Mouse (Mus musculus): Measurements from ENCODE around the gene Ears2.
A peak's percentile ranks its signal among the peaks of the same experiment; 100 is the strongest.

Ears2 gene

GRCm38 (mm10) chr7:122066945-122067516 is at the start of gene Ears2, which contains the start of gene Ubfd1:
TSS of gene Ears2 (minus strand) at chr7:122067263.
TSS of gene Ubfd1 (plus strand) at chr7:122067175.
- DNase-seq (ENCODE audit: low read depth) = peak; percentile 96

- DNase-seq (ENCODE audit: low read depth) = no peak
Observed at GRCm38 (mm10) chr7:122108206-122108605, 41.1 kb upstream of the Ears2 start.

DNA sequence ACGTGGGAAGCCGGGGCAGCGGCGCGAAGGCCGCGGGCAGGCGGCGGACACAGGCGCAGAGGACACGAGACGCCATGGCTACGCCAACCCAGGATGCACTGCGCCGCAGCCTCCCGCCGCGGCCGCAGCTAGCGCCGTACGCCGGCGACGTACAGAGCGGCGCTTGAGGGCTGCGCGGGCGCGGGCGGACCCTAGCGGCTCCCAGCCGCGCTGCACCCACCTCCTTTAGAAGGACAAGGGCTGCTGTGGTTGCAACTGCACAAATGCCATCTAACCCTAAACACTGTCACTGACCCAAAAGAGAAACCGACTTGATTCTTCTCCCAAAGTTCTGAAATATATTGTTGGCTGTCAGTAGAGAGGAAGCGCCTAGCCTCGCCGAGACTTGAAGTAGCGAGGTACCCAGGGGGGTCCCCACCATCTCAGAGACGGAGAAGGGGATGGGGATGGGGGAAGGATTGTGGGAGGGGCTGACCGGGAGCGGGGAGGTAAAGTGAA is 34.7 kb upstream of the Ears2 start, which contains the start of gene Ndufab1:
Gene Ndufab1, minus strand, starts transcription at position 140 of the 498 bp plus-strand sequence.
- DNase-seq (ENCODE audit: low read depth) = peak; percentile 94

GRCm38 (mm10) chr7:122101014-122101746 is 34.1 kb upstream of the Ears2 start:
- peak; percentile 22 for DNase-seq (ENCODE audit: low read depth)

- peak; percentile 71 for DNase-seq (ENCODE audit: low read depth)
Observed at GRCm38 (mm10) chr7:122099222-122099621, 32.2 kb upstream of the Ears2 start.

GRCm38 (mm10) chr7:122098009-122098408 is 30.9 kb upstream of the Ears2 start:
- no peak for DNase-seq (ENCODE audit: low read depth)

GRCm38 (mm10) chr7:122094564-122095330 is 27.7 kb upstream of the Ears2 start:
- DNase-seq (ENCODE audit: low read depth) = no peak

DNA sequence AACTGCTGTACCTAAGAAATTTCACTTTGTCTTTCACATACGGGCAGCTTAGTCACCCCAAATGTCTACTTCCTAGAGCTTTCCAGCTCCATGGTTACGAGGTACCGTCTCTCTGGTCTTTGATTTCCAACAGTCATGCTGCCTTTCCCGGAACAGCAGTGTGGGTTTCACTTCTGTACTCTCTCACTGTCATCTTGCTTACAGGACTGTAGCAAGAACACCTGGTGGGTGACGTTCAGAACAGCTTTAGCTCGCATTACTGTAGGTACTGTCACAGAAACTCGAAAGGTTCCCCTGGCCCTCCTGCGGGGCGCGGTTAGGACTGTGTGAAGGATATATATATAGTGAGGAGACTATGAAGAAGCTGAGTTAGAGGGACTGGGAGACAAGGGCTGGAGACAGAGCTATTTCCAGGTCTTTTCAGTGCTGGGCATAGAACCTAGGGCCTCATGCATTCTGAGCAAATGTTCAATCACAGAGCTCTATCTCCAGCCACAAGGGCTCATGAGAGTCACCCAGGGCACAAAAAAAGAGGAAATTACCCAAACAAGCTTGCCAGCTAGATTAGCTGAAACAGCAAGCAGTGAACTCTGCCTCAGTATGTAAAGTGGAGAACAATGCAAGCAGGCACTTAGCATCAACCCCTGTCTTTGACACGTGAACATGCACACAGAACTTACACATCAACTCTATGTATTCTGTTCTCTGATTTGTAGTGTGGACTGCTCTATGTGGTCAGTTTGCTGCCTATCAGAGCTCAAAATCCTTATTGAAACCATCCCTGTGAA is 20.3 kb upstream of the Ears2 start:
- no peak for DNase-seq (ENCODE audit: low read depth)

GRCm38 (mm10) chr7:122081071-122081470 is 14.0 kb upstream of the Ears2 start:
- DNase-seq (ENCODE audit: low read depth) = no peak

DNA sequence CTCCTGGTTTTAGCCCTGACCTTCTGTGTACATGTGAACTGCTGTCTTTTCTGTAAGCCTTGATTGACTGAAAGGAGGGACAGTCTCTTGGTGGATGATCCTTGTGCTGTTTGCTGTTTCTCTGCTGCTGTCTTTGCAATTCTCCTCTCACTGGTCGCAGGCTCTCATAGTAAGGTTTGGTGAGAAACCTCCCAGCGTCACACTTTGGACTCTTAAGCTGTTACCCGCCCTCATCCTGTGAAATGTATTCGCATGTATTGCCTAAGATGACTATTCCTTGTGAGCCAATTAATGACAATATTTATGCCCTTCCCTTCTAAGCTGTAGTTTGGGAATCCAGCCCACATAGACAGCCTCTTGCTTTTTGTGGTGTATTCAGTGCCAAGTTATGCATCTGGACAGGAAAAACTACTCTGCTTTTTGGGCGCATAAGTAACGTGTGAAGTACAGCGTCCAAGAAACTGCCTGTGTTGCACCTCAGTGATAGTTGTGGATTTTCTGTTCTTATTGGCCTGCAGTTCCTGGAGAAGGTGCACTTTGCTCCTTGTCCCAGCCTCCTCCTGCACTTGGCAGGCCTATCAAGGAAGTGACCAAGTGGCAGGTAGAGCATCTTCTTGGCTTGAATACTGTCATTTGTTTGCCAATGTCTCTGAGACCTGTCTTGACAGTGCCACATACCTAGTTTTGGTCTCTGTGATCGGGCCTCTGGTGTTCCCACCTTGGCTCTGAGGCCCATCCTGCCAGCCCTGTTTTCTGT is 12.9 kb upstream of the Ears2 start:
- no peak for DNase-seq (ENCODE audit: low read depth)

DNA sequence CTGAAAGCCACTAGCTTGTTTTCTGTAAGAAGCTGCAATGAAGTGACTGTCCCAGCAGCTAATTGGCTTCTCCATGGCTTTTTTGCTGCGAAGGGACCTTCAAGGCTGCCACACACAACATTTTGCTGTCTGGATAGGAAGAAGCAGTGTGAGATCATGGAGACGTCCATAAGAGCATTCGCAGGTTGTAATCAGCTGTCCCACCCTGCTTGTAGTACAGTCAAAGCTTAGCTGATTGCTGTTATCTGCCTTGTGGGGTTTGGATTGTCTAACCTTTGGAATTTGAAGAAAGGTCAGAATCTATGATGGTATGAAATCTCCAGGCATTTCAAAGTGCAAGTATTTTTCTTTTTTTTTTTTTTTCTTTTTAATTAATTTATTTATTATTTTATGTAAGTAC is 7.3 kb upstream of the Ears2 start:
- DNase-seq (ENCODE audit: low read depth) = no peak

DNA sequence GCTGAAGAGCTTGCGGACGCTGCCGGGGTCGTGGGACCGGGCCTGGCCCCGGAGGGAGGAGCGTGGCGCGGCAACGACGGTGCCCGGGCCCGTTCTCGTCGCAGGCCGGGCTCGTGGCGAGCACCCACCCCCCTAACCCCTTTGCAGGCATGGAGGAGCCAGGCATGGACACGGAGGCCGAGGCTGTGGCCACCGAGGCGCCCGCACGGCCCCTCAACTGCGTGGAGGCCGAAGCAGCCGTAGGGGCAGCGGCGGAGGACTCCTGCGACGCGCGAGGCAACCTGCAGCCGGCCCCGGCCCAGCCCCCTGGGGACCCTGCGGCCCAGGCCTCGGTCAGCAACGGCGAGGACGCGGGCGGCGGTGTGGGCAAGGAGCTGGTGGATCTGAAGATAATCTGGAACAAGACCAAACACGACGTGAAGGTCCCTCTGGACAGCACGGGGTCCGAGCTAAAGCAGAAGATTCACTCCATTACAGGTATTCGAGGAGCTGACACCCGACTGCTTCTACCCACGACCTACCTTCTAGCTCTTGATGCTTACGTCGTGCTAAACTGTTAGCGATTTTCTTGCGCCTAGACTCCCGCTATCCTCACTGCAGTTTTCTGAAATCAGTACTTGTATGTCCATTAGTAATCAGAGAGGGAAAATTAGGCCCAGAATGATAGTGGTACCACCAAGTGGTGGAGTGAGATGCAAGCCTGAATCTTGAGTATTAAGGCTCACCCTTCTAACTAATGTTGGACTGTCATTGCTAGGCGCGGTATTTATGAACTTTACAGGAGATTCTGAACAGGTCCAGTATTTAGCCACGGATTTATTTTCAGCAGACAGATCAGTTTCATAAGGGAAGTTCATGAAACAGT is 686 bp upstream of the Ears2 start:
- peak; percentile 49 for DNase-seq (ENCODE audit: low read depth)

- DNase-seq (ENCODE audit: low read depth) = no peak
Observed at GRCm38 (mm10) chr7:122066102-122066944, 740 bp downstream of the Ears2 start.

GRCm38 (mm10) chr7:122065656-122066055 is 1.4 kb downstream of the Ears2 start:
- no peak for DNase-seq (ENCODE audit: low read depth)

DNA sequence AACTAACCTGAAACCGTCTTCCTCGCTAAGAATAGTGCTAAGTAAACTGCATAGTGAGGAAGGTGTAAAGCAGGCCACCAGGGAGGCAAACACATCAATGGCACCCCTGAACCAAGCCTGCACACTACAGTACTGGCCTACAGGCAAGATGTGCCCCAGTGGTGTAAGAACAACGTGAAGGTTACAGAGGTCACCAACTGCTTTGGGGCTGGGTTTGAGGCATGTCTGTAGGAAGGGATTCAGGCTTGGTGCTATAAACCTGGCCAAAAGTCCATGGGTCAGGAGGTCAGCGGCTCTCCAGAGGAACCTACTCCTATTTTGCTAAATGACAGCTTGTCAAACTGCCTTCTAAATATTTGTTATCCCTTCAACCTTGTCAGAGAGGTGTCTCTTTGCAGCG is 10.4 kb downstream of the Ears2 start:
- no peak for DNase-seq (ENCODE audit: low read depth)

GRCm38 (mm10) chr7:122050834-122051233 is 16.2 kb downstream of the Ears2 start:
- no peak for DNase-seq (ENCODE audit: low read depth)

GRCm38 (mm10) chr7:122048191-122048590 is 18.9 kb downstream of the Ears2 start:
- no peak for DNase-seq (ENCODE audit: low read depth)

GRCm38 (mm10) chr7:122046813-122047212 is 20.2 kb downstream of the Ears2 start:
- no peak for DNase-seq (ENCODE audit: low read depth)

DNA sequence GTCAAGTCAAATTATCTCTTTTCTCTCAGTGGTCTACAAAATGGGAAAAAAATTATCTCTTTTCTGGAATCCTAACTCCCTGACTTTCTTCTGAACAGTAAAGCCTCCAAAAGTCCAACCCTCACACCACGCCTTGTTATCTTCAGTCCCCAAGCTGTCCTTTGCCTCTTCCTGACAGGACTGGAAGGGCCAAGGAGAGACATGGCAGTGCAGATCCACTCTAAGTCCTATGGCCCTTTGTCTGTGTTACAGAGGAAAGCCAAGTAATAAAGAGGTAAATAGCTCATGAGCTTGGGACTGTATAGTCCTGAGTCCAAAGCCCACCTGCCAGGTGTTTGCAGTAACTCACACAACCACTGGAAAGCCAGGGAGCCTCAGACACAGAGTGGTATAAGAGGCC is 21.4 kb downstream of the Ears2 start:
- DNase-seq (ENCODE audit: low read depth) = no peak

Data from NIH3T3 (cell line).